Mouse (Mus musculus): Measurements from ENCODE around the gene Lhpp.

Lhpp gene

DNA sequence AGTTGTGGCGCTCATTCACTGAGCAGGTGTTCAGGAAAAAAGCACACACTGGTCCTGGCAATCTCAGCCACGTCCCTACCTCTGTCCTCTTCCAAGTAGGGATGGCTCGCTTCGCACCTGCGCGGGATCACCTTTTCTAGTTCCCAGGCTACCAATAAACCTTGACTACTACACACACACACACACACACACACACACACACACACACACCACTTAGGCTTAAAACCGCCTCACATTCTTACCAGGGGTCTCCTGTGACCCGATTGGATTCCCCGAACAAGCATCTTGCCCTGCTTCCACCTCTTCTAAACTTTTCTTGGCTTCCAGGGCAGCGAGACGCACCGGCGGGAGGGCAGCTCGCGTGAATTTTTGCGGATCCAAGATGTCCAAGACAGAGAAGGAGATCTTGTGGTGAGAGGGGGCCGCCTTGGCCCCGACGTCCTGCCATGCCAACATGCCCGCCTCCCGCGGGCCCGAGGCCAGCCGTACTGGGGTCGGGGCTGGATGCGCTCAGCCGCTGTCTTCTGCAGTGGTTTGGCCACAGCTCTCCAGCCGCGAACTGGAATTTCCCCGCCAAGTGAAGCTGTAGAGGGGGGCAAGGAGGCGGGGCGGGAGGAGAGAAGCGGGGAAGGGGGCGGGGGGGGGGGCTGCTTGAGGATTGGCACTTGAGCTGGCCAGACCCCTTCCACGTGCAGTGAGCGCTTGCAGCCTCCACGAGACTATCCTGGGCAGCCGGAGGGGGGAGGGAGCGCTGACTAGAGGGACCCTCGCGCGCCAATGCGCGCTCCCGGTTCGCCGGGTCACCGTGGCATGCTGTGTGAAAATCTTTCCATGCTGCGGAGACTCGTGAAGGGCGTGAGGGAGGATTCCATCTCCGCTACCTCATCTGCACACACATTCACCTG, 11.1 kb upstream of the Lhpp start, which contains the start of gene Nkx1-2:
Gene Nkx1-2, minus strand, starts transcription at position 567 of the 905 bp plus-strand sequence.
- DNase-seq, result no peak

DNA sequence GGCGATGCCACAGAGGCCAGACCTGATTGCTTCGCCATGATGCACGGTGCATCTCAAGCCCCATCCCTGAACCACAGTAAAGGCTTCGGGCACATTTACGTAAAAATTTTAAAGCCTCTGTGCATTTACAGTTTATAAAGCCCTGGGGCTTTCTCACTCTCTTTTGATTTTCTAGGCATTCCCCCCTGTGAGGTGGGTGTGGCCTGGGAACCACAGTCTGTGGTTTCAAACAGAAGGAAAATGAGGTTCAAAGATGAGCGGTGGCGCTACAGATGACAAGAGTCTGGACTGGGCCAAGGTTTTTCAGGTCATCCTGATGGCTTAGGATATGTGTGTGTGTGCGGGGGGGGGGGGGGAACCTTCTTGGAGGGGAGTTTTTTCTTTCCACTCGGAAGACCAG, 10.4 kb upstream of the Lhpp start:
- no peak for DNase-seq

DNA sequence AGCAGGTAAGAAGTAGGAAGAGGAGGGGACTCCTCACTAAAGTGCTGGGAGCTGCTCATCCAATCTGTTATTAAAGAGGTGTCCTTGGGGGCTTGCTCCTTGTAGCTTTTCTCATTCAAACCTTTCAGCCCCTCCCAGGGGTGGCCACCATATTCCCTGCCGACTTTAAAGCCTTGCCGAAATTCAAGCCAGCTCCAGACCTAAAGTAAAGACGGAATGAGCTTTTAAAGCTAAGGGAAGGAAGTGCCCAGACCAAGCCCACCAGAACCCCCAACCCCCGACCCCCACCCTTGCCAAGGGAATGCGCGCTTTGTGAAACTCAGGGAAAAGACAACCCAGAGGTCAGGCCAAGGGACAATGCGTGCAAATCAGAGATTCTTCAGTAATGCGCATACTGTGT, 9.5 kb upstream of the Lhpp start:
- no peak for DNase-seq

DNA sequence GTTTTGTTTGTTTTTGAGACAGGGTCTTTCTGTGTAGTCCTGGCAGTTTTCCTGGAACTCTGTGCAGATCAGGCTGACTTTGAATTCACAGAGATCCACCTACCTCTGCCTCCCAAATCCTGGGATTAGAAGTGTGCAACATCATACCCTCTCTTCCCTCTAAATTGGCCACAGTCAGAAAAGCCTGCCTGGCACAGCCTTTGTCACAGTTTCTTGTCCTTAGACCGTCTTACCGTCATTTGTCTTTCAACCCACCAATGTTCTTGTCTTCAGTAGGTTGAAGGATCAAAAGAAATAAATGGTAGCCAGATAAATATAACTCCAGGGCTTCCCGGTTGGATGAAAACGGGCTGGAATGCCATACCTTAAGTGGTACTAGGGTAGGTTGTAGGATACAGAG, 5.7 kb upstream of the Lhpp start:
- no peak for DNase-seq

DNA sequence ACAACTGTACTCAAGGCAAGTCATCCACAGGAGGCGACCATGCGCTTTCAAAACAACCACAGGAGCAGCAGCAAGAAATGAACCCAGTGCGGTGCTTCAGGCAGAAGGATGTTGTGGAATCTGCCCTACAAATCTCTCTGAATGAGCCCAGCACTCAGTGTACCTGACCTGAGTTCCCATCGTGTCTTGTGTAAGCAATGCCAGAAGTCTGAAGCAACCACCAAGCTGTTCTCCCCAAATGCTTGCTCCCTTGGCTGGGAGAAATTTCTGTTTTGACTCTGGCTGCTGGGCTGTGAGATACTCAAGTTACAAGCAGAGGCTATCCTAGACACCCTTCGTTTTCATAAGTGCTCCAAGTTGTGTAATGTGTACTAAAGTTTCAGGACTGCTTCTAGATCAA, 4.7 kb upstream of the Lhpp start:
- no peak for DNase-seq

GRCm38 (mm10) chr7:132608316-132609020, 2.0 kb upstream of the Lhpp start:
- DNase-seq, result no peak

DNA sequence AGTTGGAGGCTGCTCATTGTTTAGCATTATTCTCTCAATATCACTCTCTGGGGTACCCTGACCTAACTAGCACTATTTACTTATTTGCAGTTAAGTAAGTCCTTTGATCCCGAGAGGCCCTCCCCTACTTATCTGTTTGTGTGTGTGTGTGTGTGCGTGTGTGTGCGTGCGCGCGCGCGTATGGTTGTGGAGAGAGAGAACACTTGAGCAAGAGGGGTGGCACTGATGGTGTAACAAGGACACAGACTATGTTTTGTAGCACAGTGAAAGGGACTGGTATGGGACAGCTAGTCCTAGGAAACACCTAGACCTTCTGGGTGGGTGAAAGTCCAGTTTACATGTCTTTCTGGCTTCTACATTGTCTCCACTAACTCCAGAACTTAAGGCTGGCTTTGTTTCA, 1.1 kb downstream of the Lhpp start:
- no peak for DNase-seq

DNA sequence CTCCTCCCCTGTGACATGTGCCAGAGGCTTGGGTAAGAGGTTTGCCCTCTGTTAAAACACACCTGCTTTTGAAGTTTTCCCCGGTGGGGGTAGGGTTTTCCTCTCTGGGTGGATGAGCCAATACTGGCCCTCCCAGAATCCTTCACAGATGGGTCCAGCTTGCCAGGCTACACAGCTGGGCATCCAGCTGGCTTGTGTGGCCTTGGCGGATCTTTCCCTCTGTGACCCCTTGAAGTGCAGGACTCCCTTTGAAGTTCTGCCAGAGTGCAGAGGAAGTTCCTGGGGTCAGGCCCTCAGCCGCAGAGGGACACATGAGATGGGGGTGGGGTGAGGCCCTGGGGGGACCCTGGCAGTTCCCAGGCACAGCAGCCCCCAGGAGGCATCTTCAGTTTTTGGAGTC, 4.9 kb downstream of the Lhpp start:
- DNase-seq, result no peak

- DNase-seq, result no peak
Observed at GRCm38 (mm10) chr7:132616391-132616790, 6.0 kb downstream of the Lhpp start.

DNA sequence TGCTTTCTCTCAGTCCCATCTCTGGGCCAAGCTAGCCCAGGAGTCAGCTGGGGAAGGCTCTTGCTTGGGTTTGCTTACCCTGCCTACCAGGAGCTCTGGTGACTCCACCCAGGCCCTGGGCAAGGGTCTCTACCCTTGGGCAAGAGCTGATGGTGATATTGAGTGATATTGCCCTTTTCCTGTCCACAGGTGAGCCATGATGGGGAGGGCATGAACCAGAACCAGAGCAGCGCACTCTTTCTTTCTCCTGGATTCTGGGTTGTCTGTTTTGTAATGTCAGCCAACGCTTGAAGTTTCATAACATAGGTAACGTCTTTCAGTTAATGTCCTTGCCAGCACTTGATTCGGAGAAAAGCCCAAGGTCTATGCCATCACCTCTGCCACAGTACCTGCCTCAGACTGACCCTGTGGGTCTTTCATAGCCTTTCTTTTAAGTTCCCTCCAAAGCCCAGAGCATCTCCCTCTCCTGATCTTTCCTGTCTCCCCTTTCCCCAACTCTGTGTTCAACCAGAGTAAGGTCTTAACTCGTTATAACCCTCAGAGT, 6.7 kb downstream of the Lhpp start:
- no peak for DNase-seq

GRCm38 (mm10) chr7:132619549-132619948, 9.1 kb downstream of the Lhpp start:
- no peak for DNase-seq

GRCm38 (mm10) chr7:132619975-132620918, 9.8 kb downstream of the Lhpp start:
- DNase-seq, result peak; percentile 66

DNA sequence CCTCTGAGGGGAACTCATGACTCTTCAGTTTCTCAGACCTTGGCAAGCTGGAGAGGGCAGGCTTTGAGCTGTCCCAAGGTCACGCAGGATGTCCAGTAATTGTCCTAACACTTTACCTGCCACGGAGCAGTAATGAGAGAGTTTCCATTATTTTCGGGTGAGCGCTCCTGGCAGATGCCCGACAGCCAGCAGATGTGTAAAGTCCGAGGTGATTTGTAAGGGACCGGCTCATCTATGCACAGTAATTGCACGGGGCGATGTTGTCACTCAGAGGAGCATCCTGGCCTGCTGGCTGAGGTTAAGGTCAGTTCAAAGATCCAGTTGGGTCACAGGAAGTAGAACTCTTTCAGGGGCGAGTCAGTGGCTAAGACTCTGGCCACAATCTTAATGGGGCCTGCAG, 13.7 kb downstream of the Lhpp start:
- DNase-seq, result peak; percentile 20

- no peak for DNase-seq
Observed at GRCm38 (mm10) chr7:132626174-132626573, 15.7 kb downstream of the Lhpp start.

- DNase-seq, result no peak
Observed at GRCm38 (mm10) chr7:132627448-132627847, 17.0 kb downstream of the Lhpp start.

- no peak for DNase-seq
Observed at GRCm38 (mm10) chr7:132631313-132631712, 20.9 kb downstream of the Lhpp start.

DNA sequence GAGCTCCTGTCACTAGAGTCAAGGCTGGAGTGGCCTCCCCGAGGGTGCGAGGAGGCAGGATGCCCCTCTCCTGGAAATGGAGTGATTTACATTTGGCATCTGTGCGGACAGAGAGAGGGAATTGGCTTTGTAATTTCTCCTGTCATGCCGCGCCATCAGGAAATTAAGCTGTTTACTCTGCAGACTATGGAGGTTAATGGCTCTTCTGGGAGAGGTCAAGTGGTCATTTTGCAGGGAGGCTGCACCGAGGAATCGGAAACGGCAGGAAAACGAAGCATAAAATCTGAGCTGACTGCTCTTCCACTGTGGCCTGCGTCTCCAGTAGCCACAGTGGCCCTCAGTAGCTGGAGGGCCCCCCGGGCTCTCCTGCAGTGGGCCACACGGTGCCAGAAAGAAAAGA, 26.9 kb downstream of the Lhpp start:
- DNase-seq, result no peak

- peak; percentile 71 for DNase-seq
Observed at GRCm38 (mm10) chr7:132638446-132639087, 28.1 kb downstream of the Lhpp start.

DNA sequence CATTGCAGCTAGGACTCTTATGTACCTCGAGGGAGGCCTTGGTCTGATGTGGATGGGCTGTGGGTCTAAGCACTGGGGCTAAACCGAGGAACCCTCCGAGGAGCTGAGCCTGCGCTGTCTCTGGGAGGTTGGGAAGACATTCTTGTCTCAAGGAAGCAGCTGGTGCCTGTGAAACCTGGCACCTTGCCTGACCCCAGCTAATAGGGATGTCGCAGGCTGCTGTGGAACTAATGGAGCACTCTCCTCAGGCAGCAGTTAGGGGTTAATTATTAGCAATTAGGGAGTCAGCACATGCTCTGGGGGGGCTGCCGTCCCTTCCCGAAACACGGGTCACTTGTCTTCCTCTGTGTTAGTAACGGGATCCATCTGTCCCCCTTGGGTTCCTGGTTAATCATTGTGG, 30.5 kb downstream of the Lhpp start:
- DNase-seq, result peak; percentile 48

DNA sequence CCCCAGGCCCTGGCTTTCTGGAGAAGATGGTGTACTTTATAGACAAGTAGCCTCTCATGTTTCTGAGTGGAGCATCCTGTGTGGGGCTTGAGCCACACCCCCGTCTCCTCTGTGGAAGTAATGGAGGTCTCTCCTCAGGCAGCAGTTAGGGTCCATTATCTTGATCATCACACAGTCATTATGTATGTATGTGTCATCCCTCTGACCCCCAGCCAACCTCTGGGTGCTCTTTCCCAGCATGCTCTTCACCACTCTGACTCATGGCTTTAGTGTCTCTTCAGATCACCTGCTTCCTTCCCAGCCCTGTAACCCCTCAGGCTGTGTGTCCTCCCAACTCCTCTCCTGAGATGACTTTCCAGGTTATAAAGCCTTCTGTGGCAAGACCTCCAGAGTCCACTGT, 31.2 kb downstream of the Lhpp start:
- no peak for DNase-seq

- DNase-seq, result no peak
Observed at GRCm38 (mm10) chr7:132644605-132645279, 34.3 kb downstream of the Lhpp start.

DNA sequence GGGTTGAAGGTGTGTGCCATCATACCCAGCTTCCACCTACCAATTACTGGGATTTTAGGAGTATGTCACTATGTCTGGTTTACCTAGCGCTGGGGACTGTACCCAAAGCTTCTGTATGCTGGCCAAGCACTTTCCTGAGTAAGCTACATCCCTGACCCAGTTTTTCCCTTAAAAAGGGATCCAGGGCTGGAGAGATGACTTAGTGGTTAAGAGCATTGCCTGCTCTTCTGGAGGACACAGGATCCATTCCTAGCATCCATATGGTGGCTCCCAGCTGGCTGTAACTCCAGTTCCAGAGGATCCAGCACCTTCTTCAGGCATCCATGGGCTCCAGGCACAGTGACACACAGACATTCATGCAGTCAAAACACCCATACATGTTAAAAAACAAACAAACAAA, 36.1 kb downstream of the Lhpp start:
- DNase-seq, result no peak

Measured in kidney, adult 9 months (tissue).